Mouse (Mus musculus) stomach, embryonic 16.5 days (tissue): ENCODE data around the gene Ubash3a. TPM values are rescaled to one million over a fixed set of nuclear protein-coding genes. Genes with fewer than 3 reads are reported as not detected.

Experiments used
- ATAC-seq: fragments of 200-750 bp; cut with Nextera tagmentation; 2 replicates; pipeline ENCODE4 v1.8.0; 2017; ENCODE audit warnings: moderate number of reproducible peaks, moderate TSS enrichment; ENCODE audit not compliant: insufficient read depth, low FRiP score
- H3K27ac ChIP-seq: fragments of 300-500 bp; sonication (generic); 2 replicates; pipeline ENCODE4 v1.5.1; 2014; ENCODE audit warnings: low read length
- H3K27me3 ChIP-seq: fragments of 300-500 bp; sonication (generic); 2 replicates; pipeline ENCODE4 v1.6.1; 2014; ENCODE audit warnings: low read length, control low read depth, mixed read lengths; ENCODE audit not compliant: control insufficient read depth, insufficient read depth
- H3K36me3 ChIP-seq: fragments of 300-500 bp; sonication (generic); 2 replicates; pipeline ENCODE4 v1.6.1; 2014; ENCODE audit warnings: low read length; ENCODE audit not compliant: control insufficient read depth, insufficient read depth
- H3K4me1 ChIP-seq: fragments of 300-500 bp; sonication (generic); 2 replicates; pipeline ENCODE4 v1.6.1; 2014; ENCODE audit warnings: low read length, control low read depth, mixed read lengths; ENCODE audit not compliant: control insufficient read depth, insufficient read depth
- H3K4me2 ChIP-seq: fragments of 300-500 bp; sonication (generic); 2 replicates; pipeline ENCODE4 v1.6.1; 2014; ENCODE audit warnings: low read depth, low read length, mixed read lengths
- H3K4me3 ChIP-seq: fragments of 300-500 bp; sonication (generic); replicated peaks from 2 replicates; pipeline ENCODE4 v1.5.1; 2014; ENCODE audit warnings: mild to moderate bottlenecking, low read length
- H3K9ac ChIP-seq: fragments of 300-500 bp; sonication (generic); 2 replicates; pipeline ENCODE4 v1.6.1; 2014; ENCODE audit warnings: low read length
- H3K9me3 ChIP-seq: fragments of 300-500 bp; sonication (generic); replicated peaks from 2 replicates; pipeline ENCODE4 v1.6.1; 2016; ENCODE audit warnings: low read length, control low read depth; ENCODE audit not compliant: control insufficient read depth
- WGBS: fragments of 180-500 bp; shearing (Covaris S2); extraction: QIAGEN DNeasy Blood & Tissue Kit; methylation state at CpG from one replicate; pipeline ENCODE4 v1.1.7; 2014; 5-methylcytosine and 5-hydroxymethylcytosine counted together
- polyA plus RNA-seq: library from polyadenylated mRNA; unstranded; fragments of >200 nt; fragmentation: Nextera tagmentation; extraction: Ambion mirVana; gene quantifications from 2 replicates; pipeline ENCODE4 v1.2.1, GENCODE M21; 2015

Gene Ubash3a
- polyA plus RNA-seq, 1 experiment from 2014 or later = 1.1 TPM

DNA sequence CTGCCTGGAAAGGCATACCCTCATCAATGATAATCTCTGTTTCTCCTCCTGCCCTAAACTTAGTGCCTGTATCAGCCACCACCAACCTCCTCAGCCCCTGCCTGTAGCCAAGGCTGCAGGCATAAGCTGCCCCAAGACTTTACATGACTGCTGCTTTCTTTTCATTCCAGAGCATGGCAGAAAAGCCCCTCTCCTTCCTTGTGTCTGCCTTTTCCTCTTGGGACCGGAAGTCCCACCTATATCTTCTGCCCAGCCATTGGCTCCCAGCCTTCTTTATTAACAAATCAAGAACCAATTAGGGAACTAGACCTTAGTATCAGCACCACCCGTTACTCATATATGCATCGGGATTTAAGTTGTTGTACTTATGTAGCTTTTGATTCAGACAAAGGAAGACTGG lies 79.5 kb downstream of the Ubash3a start:
- H3K4me2 ChIP-seq = no peak overlapping the region
- H3K36me3 ChIP-seq = no peaks in the 10 kb centered on the region
- no peak overlapping the region for H3K27ac ChIP-seq
- H3K27me3 ChIP-seq = no peaks in the 10 kb centered on the region
- ATAC-seq = no peak
- H3K4me3 ChIP-seq = no peak overlapping the region
- 75% methylated on average over 3 of the region's 3 CpGs for WGBS
- no peaks in the 10 kb centered on the region for H3K4me1 ChIP-seq
- H3K9me3 ChIP-seq = no peaks in the 10 kb centered on the region
- H3K9ac ChIP-seq = no peak overlapping the region

DNA sequence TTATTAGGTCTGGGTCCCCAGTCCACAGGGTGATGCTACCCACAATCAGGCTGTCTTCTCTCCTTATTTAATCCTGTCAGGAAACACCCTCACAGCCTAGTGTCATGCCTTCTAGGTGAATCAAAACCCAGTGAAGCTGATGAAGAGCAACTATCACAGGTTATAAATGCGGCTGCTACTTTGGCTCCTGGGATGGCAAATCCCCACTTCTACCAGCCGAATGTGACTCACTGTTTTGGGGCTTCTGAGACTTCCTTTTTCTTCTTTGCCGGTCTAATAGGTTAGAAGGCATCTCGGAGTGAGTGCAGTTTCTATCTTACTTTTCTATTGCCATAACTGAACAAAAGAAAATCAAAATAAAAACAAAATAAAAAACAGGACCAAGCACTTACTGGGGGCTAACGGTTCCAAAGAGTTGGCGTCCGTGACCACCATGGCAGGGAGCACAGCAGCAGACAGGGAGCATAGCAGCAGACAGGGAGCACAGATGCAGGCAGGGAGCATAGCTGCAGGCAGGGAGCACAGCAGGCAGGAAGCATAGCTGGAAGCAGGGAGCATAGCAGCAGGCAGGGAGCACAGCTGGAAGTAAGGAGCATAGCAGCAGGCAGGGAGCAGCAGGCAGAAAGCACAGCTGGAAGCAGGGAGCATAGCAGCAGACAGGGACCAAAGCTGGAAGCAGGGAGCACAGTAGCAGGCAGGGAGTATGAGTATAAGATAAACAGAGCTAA lies 81.5 kb downstream of the Ubash3a start:
- Histone ChIP-seq H3K4me1 (no peaks in the 10 kb centered on the region), H3K27me3 (no peaks in the 10 kb centered on the region), H3K36me3 (no peaks in the 10 kb centered on the region), H3K4me3 (no peak overlapping the region), H3K9me3 (no peaks in the 10 kb centered on the region), H3K27ac (no peak overlapping the region), H3K4me2 (no peak overlapping the region), H3K9ac (no peak overlapping the region)
- 70% methylated on average over 7 of the region's 7 CpGs for WGBS
- ATAC-seq = no peak

DNA sequence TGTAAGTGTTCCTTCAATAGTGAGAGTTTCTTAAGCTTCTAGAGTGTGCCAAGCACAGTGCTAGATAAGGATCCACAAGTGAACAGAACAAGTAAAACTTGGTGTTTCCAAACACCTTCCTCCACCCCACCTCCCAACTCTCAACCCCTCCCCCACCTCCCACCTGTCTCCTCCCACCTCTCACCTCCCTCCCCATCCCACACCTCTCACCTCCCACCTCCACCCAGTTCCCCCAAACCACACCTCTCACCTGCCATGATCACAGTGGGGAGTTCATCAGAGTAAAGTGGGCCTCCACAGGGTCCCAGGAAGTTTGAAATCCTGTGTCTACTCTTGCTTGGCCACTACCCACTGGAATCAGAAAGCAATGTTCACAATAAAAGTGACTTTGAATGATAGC lies 82.6 kb downstream of the Ubash3a start:
- Histone ChIP-seq H3K4me1 (no peaks in the 10 kb centered on the region), H3K36me3 (no peaks in the 10 kb centered on the region), H3K27ac (no peak overlapping the region), H3K4me2 (no peak overlapping the region), H3K27me3 (no peaks in the 10 kb centered on the region), H3K9me3 (no peaks in the 10 kb centered on the region), H3K9ac (no peak overlapping the region), H3K4me3 (no peak overlapping the region)
- no peak for ATAC-seq

DNA sequence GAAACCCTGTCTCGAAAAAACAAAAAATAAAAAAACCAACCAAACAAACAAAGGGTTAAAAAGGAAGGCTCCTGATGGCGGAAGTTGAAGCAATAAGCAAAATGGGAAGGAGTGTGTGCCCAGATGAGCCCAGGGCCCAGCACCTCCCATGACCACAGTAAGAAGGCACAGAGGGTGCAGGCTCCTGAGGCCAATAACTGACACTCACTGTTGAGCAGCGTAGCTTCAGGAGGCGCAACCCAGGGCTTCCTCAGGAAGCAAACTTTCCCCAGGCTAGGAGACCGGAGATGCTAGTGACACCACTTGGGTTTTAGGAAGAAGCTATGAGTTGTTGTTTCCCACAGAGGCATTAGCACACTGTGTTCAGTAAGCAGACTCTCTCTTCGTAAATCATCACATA lies 83.2 kb downstream of the Ubash3a start:
- 74% methylated on average over 6 of the region's 6 CpGs for WGBS
- Histone ChIP-seq H3K36me3 (no peaks in the 10 kb centered on the region), H3K27ac (no peak overlapping the region), H3K4me2 (no peak overlapping the region), H3K27me3 (no peaks in the 10 kb centered on the region), H3K9me3 (no peaks in the 10 kb centered on the region), H3K4me3 (no peak overlapping the region), H3K9ac (no peak overlapping the region), H3K4me1 (no peaks in the 10 kb centered on the region)
- no peak for ATAC-seq

DNA sequence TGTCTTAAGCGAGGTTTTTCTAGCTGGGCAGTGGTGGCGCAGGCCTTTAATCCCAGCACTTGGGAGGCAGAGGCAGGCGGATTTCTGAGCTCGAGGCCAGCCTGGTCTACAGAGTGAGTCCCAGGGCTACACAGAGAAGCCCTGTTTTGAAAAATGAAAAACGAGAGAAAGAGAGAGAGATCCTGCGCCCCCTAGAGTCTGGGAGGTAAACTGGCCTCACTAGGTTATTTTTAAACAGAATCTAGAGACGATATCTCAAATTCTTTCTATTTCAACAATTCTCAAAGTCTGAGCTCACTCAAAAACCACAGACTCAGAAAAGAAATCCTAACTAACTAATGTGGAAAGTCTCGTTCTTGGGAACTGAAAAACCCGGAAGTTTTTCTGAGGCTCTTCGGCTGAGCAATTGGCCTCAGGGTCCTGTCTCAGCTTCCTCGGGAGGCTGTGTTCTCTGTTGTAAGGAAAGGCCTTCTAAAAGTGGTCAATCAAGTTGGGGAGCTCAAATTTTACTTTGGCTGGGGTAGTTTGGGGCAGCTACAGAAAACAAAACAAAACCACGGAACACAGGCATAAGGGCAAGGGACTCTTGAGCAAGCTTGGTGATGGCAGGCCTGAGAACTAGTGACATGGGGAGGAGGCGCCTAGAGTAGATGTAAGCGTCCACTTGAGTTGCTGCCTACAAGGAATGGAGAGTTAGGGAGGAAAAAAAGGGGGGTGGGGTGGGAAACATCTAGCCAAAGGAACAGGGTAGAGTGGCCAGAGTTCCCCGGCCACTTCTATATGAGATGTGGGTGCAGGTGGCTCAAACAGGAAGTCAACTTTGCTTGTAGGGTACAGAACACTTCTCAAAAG lies 86.9 kb downstream of the Ubash3a start:
- Histone ChIP-seq H3K27ac (no peak overlapping the region), H3K9me3 (no peaks in the 10 kb centered on the region), H3K36me3 (no peaks in the 10 kb centered on the region), H3K27me3 (no peaks in the 10 kb centered on the region), H3K4me2 (peak overlapping the region; percentile 100; the same call in 1 of the 2 replicates), H3K4me1 (peaks cover 13% of the 10 kb centered on the region; the same call in 1 of the 2 replicates), H3K9ac (peak overlapping the region; percentile 78; the same call in 1 of the 2 replicates), H3K4me3 (no peak overlapping the region)
- no peak for ATAC-seq
- WGBS = 82% methylated on average over 15 of the region's 15 CpGs

DNA sequence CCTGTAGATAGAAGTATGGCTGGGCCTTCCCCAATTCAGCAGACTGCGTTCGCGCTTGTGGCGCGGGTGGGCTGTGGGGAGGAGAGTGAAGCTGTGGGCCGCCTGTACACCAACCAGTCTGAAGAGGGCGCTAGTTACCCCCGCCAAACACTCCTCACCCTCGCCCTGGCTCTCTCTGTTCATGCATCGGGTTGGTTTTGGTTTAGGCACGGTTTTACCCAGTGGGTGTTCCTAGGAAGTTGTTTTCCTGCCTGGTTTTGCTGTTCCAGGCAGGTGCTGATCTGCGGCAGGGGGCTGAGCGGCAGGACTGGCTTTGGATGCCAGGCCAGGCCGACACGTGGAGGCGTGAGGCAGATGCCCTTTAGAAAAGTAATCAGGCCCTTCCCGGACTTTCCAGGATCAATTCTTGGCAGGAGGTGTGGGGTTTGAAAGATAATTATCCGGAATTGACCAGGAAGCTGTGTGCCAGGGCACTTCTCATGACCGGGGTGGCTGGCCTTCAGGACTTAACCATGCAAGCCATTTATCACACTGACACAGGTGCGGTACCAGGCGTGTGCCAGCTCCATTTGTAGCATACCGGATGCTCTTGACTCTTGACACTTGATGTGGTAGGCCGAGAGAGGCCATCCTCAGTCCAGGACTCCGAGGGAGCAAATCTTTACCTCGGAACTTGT lies 87.7 kb downstream of the Ubash3a start:
- H3K4me3 ChIP-seq = peak overlapping the region; percentile 69
- peak overlapping the region; percentile 100 for H3K4me2 ChIP-seq
- H3K36me3 ChIP-seq = no peaks in the 10 kb centered on the region
- H3K27ac ChIP-seq = peak overlapping the region; percentile 76
- H3K4me1 ChIP-seq = peaks cover 13% of the 10 kb centered on the region; the same call in 1 of the 2 replicates
- whole genome bisulfite sequencing = 31% methylated on average over 25 of the region's 25 CpGs
- H3K9me3 ChIP-seq = no peaks in the 10 kb centered on the region
- H3K9ac ChIP-seq = peak overlapping the region; percentile 78
- ATAC-seq = peak; percentile 31; the same call in 1 of the 2 replicates
- H3K27me3 ChIP-seq = no peaks in the 10 kb centered on the region

DNA sequence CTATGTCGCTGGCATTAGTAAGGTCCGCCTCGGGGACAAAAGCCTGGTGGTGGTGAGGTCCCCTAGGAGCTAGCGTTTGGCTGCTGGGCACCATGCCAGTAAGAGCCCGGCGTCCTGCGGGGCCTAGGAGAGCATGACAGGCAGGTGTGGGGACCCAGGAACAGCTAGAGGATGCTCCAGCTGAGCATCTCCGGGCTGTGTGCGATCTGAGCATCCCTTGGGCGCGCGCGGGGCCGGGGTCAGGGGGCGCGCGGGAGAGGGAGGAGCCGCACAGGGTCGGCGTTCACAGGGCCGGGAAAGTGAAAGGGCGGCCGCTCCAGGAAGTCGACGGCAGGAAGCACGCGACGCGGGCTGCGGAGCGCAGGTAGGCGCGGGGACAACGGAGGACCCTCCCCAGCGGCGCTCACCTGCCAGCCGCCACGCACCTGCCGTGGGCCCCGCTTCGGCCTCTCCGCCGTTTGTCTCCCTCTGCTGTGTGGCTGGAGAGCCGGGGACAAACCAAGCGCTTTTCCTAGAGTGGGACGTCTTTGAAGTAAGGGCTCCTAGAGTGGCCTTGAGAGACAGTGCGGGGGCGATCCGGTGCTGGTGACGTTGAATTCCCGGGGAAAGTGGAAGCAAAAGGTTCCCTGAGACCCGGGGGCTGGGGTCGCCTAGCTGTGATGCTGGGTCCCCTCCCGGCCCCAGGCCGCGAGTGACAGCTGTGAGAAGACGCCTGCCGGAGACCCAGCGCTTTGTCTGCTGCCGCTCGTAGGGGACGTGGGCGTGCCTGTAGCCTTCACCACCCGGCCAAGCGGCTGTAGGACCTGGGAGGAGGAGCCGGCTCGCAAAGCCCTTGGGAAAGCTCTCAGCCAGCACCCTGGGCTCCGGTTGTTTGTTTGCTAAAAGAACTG lies 88.5 kb downstream of the Ubash3a start:
- peak overlapping the region; percentile 100 for H3K4me2 ChIP-seq
- peaks cover 13% of the 10 kb centered on the region; the same call in 1 of the 2 replicates for H3K4me1 ChIP-seq
- peak overlapping the region; percentile 69 for H3K4me3 ChIP-seq
- H3K27me3 ChIP-seq = no peaks in the 10 kb centered on the region
- H3K36me3 ChIP-seq = no peaks in the 10 kb centered on the region
- peak; percentile 83 for ATAC-seq
- under 1% methylated on average over 66 of the region's 68 CpGs for WGBS
- peak overlapping the region; percentile 78 for H3K9ac ChIP-seq
- peak overlapping the region; percentile 76 for H3K27ac ChIP-seq
- H3K9me3 ChIP-seq = no peaks in the 10 kb centered on the region
